In the genomic region with DNA sequence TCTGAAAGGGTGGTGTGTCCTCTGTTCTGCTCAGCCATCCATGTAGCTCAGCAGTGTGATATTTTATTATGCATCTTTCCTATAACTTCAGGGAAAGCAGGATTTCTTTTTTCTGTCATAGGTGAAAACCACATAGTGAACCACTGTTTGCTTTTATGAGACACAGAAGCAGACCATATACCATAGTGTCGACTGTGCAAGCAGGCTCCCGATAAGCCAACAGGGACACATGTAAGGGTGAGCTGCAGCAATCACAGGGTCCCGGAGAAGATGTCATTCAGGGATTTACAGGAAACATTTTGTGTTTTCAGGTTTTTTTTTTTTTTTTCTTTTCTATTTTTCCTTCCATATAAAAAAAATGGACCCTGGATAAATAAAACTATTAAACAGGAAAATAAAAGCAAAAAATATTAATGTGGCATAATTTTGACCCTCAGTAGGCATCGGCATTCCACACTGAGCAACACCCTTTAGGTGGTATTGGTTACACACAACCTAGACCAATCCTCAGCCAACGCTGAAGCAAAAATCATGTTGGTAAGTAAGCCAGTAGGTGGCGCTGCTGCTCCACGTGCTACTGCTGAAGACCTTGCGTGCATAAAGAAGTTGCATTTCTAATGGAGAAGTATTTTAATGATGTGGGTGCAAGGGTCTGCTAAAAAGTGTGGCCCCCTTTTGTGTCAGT, we compare ENCODE assay signal across 8 mouse cellular contexts.
DNase-seq lines count a peak whose midpoint lies in the region; ATAC-seq and TF ChIP-seq lines count a peak whose summit lies in the region.

No protein-coding gene starts in this region.

- TF ChIP-seq CTCF in midbrain, postnatal 0 days (IDR thresholded peaks at IDR 0.05): peak; percentile 99

- ATAC-seq in liver, embryonic 12.5 days: no peak
- peak; percentile 90 for ATAC-seq in kidney, embryonic 14.5 days (ENCODE audit: low FRiP score, low TSS enrichment)
- ATAC-seq in limb, embryonic 11.5 days (ENCODE audit: insufficient number of reproducible peaks, low FRiP score, low TSS enrichment, low read depth): peak; percentile 75; the same call in 1 of the 2 replicates
- ATAC-seq in midbrain, postnatal 0 days (ENCODE audit: low FRiP score): peak; percentile 81; the same call in 1 of the 2 replicates
- ATAC-seq in stomach, embryonic 15.5 days (ENCODE audit: insufficient read depth, low FRiP score, low read depth): peak; percentile 56; the same call in 1 of the 2 replicates

- 0 out of 2 replicates have a peak, but pooled peaks cover 4% of the 10 kb centered on the region for H3K9me3 ChIP-seq in liver, embryonic 12.5 days (replicated peaks)
- peaks cover 3% of the 10 kb centered on the region; the same call in 1 of the 2 replicates for H3K9me3 ChIP-seq in kidney, embryonic 14.5 days (ENCODE audit: control insufficient read depth, low read length)
- peaks cover 3% of the 10 kb centered on the region; the same call in 1 of the 2 replicates for H3K9me3 ChIP-seq in limb, embryonic 11.5 days (ENCODE audit: control insufficient read depth, low read length)
- H3K9me3 ChIP-seq in midbrain, postnatal 0 days (ENCODE audit: low read length): no peaks in the 10 kb centered on the region
- no peaks in the 10 kb centered on the region for H3K9me3 ChIP-seq in stomach, embryonic 15.5 days

- WGBS in liver, embryonic 12.5 days (ENCODE audit: insufficient replicate concordance): 28% methylated on average over 8 of the region's 8 CpGs
- 25% methylated on average over 8 of the region's 8 CpGs for WGBS in kidney, embryonic 14.5 days
- 36% methylated on average over 8 of the region's 8 CpGs for WGBS in limb, embryonic 11.5 days
- WGBS in midbrain, postnatal 0 days: 25% methylated on average over 8 of the region's 8 CpGs
- WGBS in stomach, embryonic 15.5 days: 25% methylated on average over 8 of the region's 8 CpGs

- H3K4me1 ChIP-seq in liver, embryonic 12.5 days: no peaks in the 10 kb centered on the region
- no peaks in the 10 kb centered on the region for H3K4me1 ChIP-seq in kidney, embryonic 14.5 days (ENCODE audit: control insufficient read depth, insufficient read depth, low read length)
- no peaks in the 10 kb centered on the region for H3K4me1 ChIP-seq in limb, embryonic 11.5 days (ENCODE audit: control insufficient read depth, insufficient read depth, low read length)
- H3K4me1 ChIP-seq in midbrain, postnatal 0 days (ENCODE audit: insufficient read depth, low read length): no peaks in the 10 kb centered on the region
- H3K4me1 ChIP-seq in stomach, embryonic 15.5 days: no peaks in the 10 kb centered on the region

- H3K9ac ChIP-seq in liver, embryonic 12.5 days: no peak overlapping the region
- no peak overlapping the region for H3K9ac ChIP-seq in kidney, embryonic 14.5 days (ENCODE audit: low read depth, low read length)
- no peak overlapping the region for H3K9ac ChIP-seq in limb, embryonic 11.5 days (ENCODE audit: low read length)
- no peak overlapping the region for H3K9ac ChIP-seq in midbrain, postnatal 0 days (replicated peaks; ENCODE audit: low read length, poor library complexity, severe bottlenecking)
- H3K9ac ChIP-seq in stomach, embryonic 15.5 days: no peak overlapping the region

- no peak overlapping the region for H3K4me3 ChIP-seq in liver, embryonic 12.5 days
- no peak overlapping the region for H3K4me3 ChIP-seq in kidney, embryonic 14.5 days (ENCODE audit: low read length)
- H3K4me3 ChIP-seq in limb, embryonic 11.5 days (ENCODE audit: low read depth, low read length): no peak overlapping the region
- no peak overlapping the region for H3K4me3 ChIP-seq in midbrain, postnatal 0 days (ENCODE audit: low read depth, low read length)
- H3K4me3 ChIP-seq in stomach, embryonic 15.5 days (replicated peaks): no peak overlapping the region

- no peak overlapping the region for H3K4me2 ChIP-seq in liver, embryonic 12.5 days
- no peak overlapping the region for H3K4me2 ChIP-seq in kidney, embryonic 14.5 days (replicated peaks; ENCODE audit: low read depth, low read length)
- H3K4me2 ChIP-seq in limb, embryonic 11.5 days (ENCODE audit: low read depth, severe bottlenecking): no peak overlapping the region
- H3K4me2 ChIP-seq in midbrain, postnatal 0 days (ENCODE audit: low read depth, low read length, poor library complexity, severe bottlenecking): peak overlapping the region; percentile 13
- H3K4me2 ChIP-seq in stomach, embryonic 15.5 days: no peak overlapping the region

- H3K36me3 ChIP-seq in liver, embryonic 12.5 days: no peaks in the 10 kb centered on the region
- no peaks in the 10 kb centered on the region for H3K36me3 ChIP-seq in kidney, embryonic 14.5 days (ENCODE audit: control insufficient read depth, insufficient read depth, low read length)
- no peaks in the 10 kb centered on the region for H3K36me3 ChIP-seq in limb, embryonic 11.5 days (ENCODE audit: control insufficient read depth, insufficient read depth, low read length)
- no peaks in the 10 kb centered on the region for H3K36me3 ChIP-seq in midbrain, postnatal 0 days (ENCODE audit: insufficient read depth, low read length)
- no peaks in the 10 kb centered on the region for H3K36me3 ChIP-seq in stomach, embryonic 15.5 days

- DNase-seq in liver: peak; percentile 67
- DNase-seq in embryo, embryonic 10.5 days (ENCODE audit: low spot score): peak; percentile 93
- peak; percentile 35 to 69 for DNase-seq in gastrocnemius, postnatal 4 days (ENCODE audit: low spot score in 2 of 2)
- peak; percentile 93 for DNase-seq in limb, embryonic 11.5 days (ENCODE audit: low spot score)
- peak; percentile 93 for DNase-seq in midbrain, postnatal 0 days (ENCODE audit: low spot score)

- H3K27me3 ChIP-seq in liver, embryonic 12.5 days (replicated peaks): no peaks in the 10 kb centered on the region
- H3K27me3 ChIP-seq in kidney, embryonic 14.5 days (ENCODE audit: control insufficient read depth, insufficient read depth, low read length): no peaks in the 10 kb centered on the region
- no peaks in the 10 kb centered on the region for H3K27me3 ChIP-seq in limb, embryonic 11.5 days (ENCODE audit: control insufficient read depth, insufficient read depth, low read length)
- H3K27me3 ChIP-seq in midbrain, postnatal 0 days (ENCODE audit: insufficient read depth, low read length): no peaks in the 10 kb centered on the region
- H3K27me3 ChIP-seq in stomach, embryonic 15.5 days (replicated peaks): no peaks in the 10 kb centered on the region

- no peak overlapping the region for H3K27ac ChIP-seq in liver, embryonic 12.5 days
- no peak overlapping the region for H3K27ac ChIP-seq in kidney, embryonic 14.5 days (ENCODE audit: low read depth, low read length)
- H3K27ac ChIP-seq in limb, embryonic 11.5 days (replicated peaks; ENCODE audit: low read depth, low read length): no peak overlapping the region
- H3K27ac ChIP-seq in midbrain, postnatal 0 days (ENCODE audit: low read depth, low read length): no peak overlapping the region
- no peak overlapping the region for H3K27ac ChIP-seq in stomach, embryonic 15.5 days
